Mouse (Mus musculus) erythroid progenitor cell, adult 5-6 weeks (primary cell): ENCODE measurements around the gene Vwa1. TPM values are rescaled to one million over a fixed set of nuclear protein-coding genes. Genes with fewer than 3 reads are reported as not detected.
"Not testable (repeated sequence)": the region's sequence is repeated elsewhere in the genome, so short reads cannot be mapped to it uniquely, and the experiment has no call there.

Experiments
- ATAC-seq: replicated peaks from 2 replicates; pipeline ENCODE4 v1.8.0; 2016; ENCODE audit warnings: moderate number of reproducible peaks, mild to moderate bottlenecking, moderate TSS enrichment, inconsistent platforms; ENCODE audit not compliant: poor library complexity, low FRiP score, severe bottlenecking
- total RNA-seq, 2 experiments: library from RNA; stranded (forward) in 1 of 2; stranded (reverse) in 1 of 2; fragments of 150-400 nt in 1 of 2; fragments of 186-747, 209-891 nt in 1 of 2; gene quantifications; 2 replicates each; pipeline versions ENCODE4 v1.2.3 to v1.2.4; 2015 to 2017; ENCODE audit warnings: low replicate concordance in 2 of 2

Vwa1 gene
- total RNA-seq (2015; ENCODE audit: low replicate concordance) (not detected in 2 replicates), total RNA-seq (2017; ENCODE audit: low replicate concordance) (0.68 TPM in 1 of 2 replicates, not detected in the other)

GRCm38 (mm10) chr4:155774280-155774754 lies at the start of gene Vwa1:
TSS of gene Vwa1 (minus strand) at chr4:155774698.
- peak; percentile 79 for ATAC-seq

- ATAC-seq = no peak
These were observed 48.9 kb upstream of the Vwa1 start for GRCm38 (mm10) chr4:155823443-155823842.

GRCm38 (mm10) chr4:155821025-155821424 lies 46.5 kb upstream of the Vwa1 start:
- no peak for ATAC-seq

- ATAC-seq = no peak
These were observed 43.0 kb upstream of the Vwa1 start for GRCm38 (mm10) chr4:155817533-155817932.

GRCm38 (mm10) chr4:155812665-155813181 lies 38.2 kb upstream of the Vwa1 start:
- ATAC-seq = 0 out of 2 replicates have a peak, but pooled peaks have one; percentile 2

- ATAC-seq = peak; percentile 99
These were observed 37.6 kb upstream of the Vwa1 start, which contains the start of gene Ccnl2 for GRCm38 (mm10) chr4:155811929-155812664. TSS of gene Ccnl2 (plus strand) at chr4:155812489.

GRCm38 (mm10) chr4:155807841-155808240 lies 33.3 kb upstream of the Vwa1 start:
- ATAC-seq = no peak

GRCm38 (mm10) chr4:155803340-155804041 lies 29.0 kb upstream of the Vwa1 start:
- peak; percentile 96 for ATAC-seq

GRCm38 (mm10) chr4:155802741-155803339 lies 28.3 kb upstream of the Vwa1 start, which contains the start of gene Mrpl20:
TSS of gene Mrpl20 (plus strand) at chr4:155802878.
- peak; percentile 43 for ATAC-seq

- no peak for ATAC-seq
These were observed 27.6 kb upstream of the Vwa1 start for GRCm38 (mm10) chr4:155802075-155802474.

- no peak for ATAC-seq
These were observed 19.2 kb upstream of the Vwa1 start for GRCm38 (mm10) chr4:155793730-155794129.

GRCm38 (mm10) chr4:155791240-155791933 lies 16.9 kb upstream of the Vwa1 start:
- no peak for ATAC-seq

- ATAC-seq = no peak
These were observed 16.2 kb upstream of the Vwa1 start for GRCm38 (mm10) chr4:155790650-155791161.

- ATAC-seq = no peak
These were observed 15.6 kb upstream of the Vwa1 start, which contains the start of gene Ankrd65 for GRCm38 (mm10) chr4:155790021-155790489. TSS of gene Ankrd65 (plus strand) at chr4:155790439.

GRCm38 (mm10) chr4:155788833-155789232 lies 14.3 kb upstream of the Vwa1 start:
- ATAC-seq = not testable (repeated sequence)

- ATAC-seq = peak; percentile 83
These were observed 13.8 kb upstream of the Vwa1 start for GRCm38 (mm10) chr4:155788300-155788699.

GRCm38 (mm10) chr4:155785819-155786218 lies 11.3 kb upstream of the Vwa1 start, which contains the start of gene Tmem88b:
TSS of gene Tmem88b (minus strand) at chr4:155785874.
- peak; percentile 40 for ATAC-seq

GRCm38 (mm10) chr4:155785246-155785645 lies 10.7 kb upstream of the Vwa1 start:
- ATAC-seq = no peak
